Mouse (Mus musculus): ENCODE measurements around the gene Gatad1. TPM values are rescaled to one million over a fixed set of nuclear protein-coding genes. Genes with fewer than 3 reads are reported as not detected.

The Gatad1 gene
- polyA plus RNA-seq (2017; shearing (Covaris generic)) = 8.7 TPM

GRCm38 (mm10) chr5:3657085-3657484 lies at the start of gene Gatad1:
Gene Gatad1 (minus strand): TSS chr5:3657185.

GRCm38 (mm10) chr5:3650881-3651280 lies 6.1 kb downstream of the Gatad1 start, which contains the start of gene Tmbim7:
Gene Tmbim7 (plus strand): TSS chr5:3651181.

GRCm38 (mm10) chr5:3596399-3596766 lies 60.6 kb downstream of the Gatad1 start, which contains the start of gene Rbm48:
Gene Rbm48 (minus strand): TSS chr5:3596585.

DNA sequence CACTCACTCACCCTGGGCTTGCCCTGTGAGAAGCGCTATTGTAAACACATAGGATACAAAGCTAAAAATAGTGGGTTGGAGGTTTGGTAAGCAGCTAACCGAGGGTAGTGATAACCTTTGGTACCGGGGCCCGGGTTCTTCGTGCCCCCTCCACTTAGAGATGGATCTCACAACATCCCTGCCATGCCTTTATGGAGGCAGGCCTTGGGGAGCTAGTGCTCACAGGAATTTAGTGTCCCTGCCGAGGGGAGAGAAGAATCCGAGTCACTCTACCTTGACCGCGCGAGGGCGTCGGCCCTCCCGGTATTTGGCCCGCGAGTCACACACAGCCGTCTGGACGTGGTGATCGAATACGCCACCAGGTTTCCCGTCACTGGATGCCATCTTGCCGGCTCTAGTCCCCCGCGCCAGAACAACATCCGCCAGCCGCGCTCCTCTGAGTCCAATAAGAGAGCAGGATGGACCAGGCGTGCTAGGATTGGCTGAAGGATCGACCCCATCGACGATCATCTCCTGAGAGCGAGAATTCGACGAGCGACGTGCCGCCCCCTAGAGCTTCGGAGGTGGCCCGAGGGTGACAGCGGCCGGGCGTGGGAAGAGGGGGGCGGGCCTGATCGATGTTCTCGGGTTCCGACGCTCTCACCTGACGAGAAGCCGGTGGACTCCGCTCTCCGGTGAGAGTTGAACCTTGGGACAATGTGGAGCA lies 61.1 kb downstream of the Gatad1 start, which contains the start of gene Pex1:
Pex1 (plus strand) TSS at position 374 of the 706 bp plus-strand sequence.

Other genes starting within 250 kb of the Gatad1 start
- gene Fam133b, start 113.4 kb downstream of the Gatad1 start, polyA plus RNA-seq (2017; shearing (Covaris generic)) = 41.9 TPM
- 8.8 TPM for gene 1700109H08Rik, start 85.6 kb downstream of the Gatad1 start, polyA plus RNA-seq (2017; shearing (Covaris generic))
- 17.4 TPM for gene Pex1, start 61.1 kb downstream of the Gatad1 start, polyA plus RNA-seq (2017; shearing (Covaris generic))
- 42.2 TPM for gene Rbm48, start 60.6 kb downstream of the Gatad1 start, polyA plus RNA-seq (2017; shearing (Covaris generic))
- not detected for gene Tmbim7, start 6.0 kb downstream of the Gatad1 start, polyA plus RNA-seq (2017; shearing (Covaris generic))
- 9.1 TPM for gene Ankib1, start 145.7 kb upstream of the Gatad1 start, polyA plus RNA-seq (2017; shearing (Covaris generic))
- gene Krit1, start 146.0 kb upstream of the Gatad1 start, polyA plus RNA-seq (2017; shearing (Covaris generic)) = 104 TPM
- gene Lrrd1, start 188.0 kb upstream of the Gatad1 start, polyA plus RNA-seq (2017; shearing (Covaris generic)) = 0.67 TPM
- 35.6 TPM for gene Mterf1a, start 236.7 kb upstream of the Gatad1 start, polyA plus RNA-seq (2017; shearing (Covaris generic))